Mouse (Mus musculus) MEL (cell line): ENCODE data around the gene Nt5c2. TPM values are rescaled to one million over a fixed set of nuclear protein-coding genes. Genes with fewer than 3 reads are reported as not detected.

Source experiments
- DNase-seq: peaks from one replicate; pipeline ENCODE4 v3.0.0; 2011; ENCODE audit warnings: low read depth, low spot score
- H3K27ac ChIP-seq: 2 replicates; pipeline ENCODE4 v1.5.1; 2012; ENCODE audit warnings: low read depth, mild to moderate bottlenecking, control low read depth, low read length, moderate library complexity; ENCODE audit not compliant: control insufficient read depth
- H3K27me3 ChIP-seq, 2 experiments: fragments of 150-350 bp in 1 of 2; sonication (generic) in 1 of 2; 2 replicates each; pipeline ENCODE4 v1.6.1; 2012; ENCODE audit warnings: low read length in 2 of 2, mild to moderate bottlenecking in 2 of 2, improper control_type of control experiment in 1 of 2, moderate library complexity in 1 of 2; ENCODE audit not compliant: insufficient read depth in 2 of 2, control insufficient read depth in 1 of 2
- H3K36me3 ChIP-seq, 2 experiments: 2 replicates each; pipeline ENCODE4 v1.6.1; 2012 to 2014; ENCODE audit warnings: low read length in 2 of 2, improper control_type of control experiment in 1 of 2, inconsistent platforms in 1 of 2, mild to moderate bottlenecking in 1 of 2; ENCODE audit not compliant: insufficient read depth in 2 of 2, control insufficient read depth in 1 of 2
- H3K4me1 ChIP-seq, 2 experiments: fragments of 150-350 bp in 1 of 2; sonication (generic) in 1 of 2; 2 replicates each; pipeline ENCODE4 v1.6.1; 2012; ENCODE audit warnings: low read length in 2 of 2, improper control_type of control experiment in 1 of 2, mild to moderate bottlenecking in 1 of 2; ENCODE audit not compliant: insufficient read depth in 2 of 2, control insufficient read depth in 1 of 2
- H3K4me3 ChIP-seq, 2 experiments: fragments of 150-350 bp in 1 of 2; sonication (generic) in 1 of 2; 2 replicates each; pipeline ENCODE4 v1.5.1; 2012; ENCODE audit warnings: low read depth in 2 of 2, low read length in 2 of 2, mild to moderate bottlenecking in 2 of 2, moderate library complexity in 2 of 2, control low read depth in 1 of 2, improper control_type of control experiment in 1 of 2; ENCODE audit not compliant: control insufficient read depth in 1 of 2, insufficient read depth in 1 of 2
- H3K79me2 ChIP-seq: 2 replicates; pipeline ENCODE4 v1.6.1; 2012; ENCODE audit warnings: mild to moderate bottlenecking, low read length, moderate library complexity; ENCODE audit not compliant: control insufficient read depth, poor library complexity, insufficient read depth
- H3K9ac ChIP-seq: 2 replicates; pipeline ENCODE4 v1.6.1; 2012; ENCODE audit warnings: low read depth, mild to moderate bottlenecking, control low read depth, low read length, moderate library complexity; ENCODE audit not compliant: control insufficient read depth, poor library complexity, severe bottlenecking
- H3K9me3 ChIP-seq: fragments of 150-350 bp; sonication (generic); replicated peaks from 2 replicates; pipeline ENCODE4 v1.6.1; 2012; ENCODE audit warnings: mild to moderate bottlenecking, low read length, improper control_type of control experiment, moderate library complexity; ENCODE audit not compliant: insufficient read depth
- CHD1 ChIP-seq: IDR thresholded peaks from 2 replicates; pipeline ENCODE4 v1.6.1; 2012; ENCODE audit warnings: low read depth, mild to moderate bottlenecking, inconsistent platforms, low read length, improper control_type of control experiment
- CHD2 ChIP-seq: IDR thresholded peaks from 2 replicates; pipeline ENCODE4 v1.6.1; 2011; ENCODE audit warnings: low read length, improper control_type of control experiment
- CTCF ChIP-seq, 3 experiments: IDR thresholded peaks in 2 of 3; conservative IDR thresholded peaks in 1 of 3; 2 replicates each; pipeline ENCODE4 v1.5.1; 2011 to 2012; ENCODE audit warnings: low read length in 3 of 3, low read depth in 2 of 3, mild to moderate bottlenecking in 2 of 3, improper control_type of control experiment in 1 of 3, inconsistent platforms in 1 of 3, mixed read lengths in 1 of 3, moderate library complexity in 1 of 3; ENCODE audit not compliant: control insufficient read depth in 1 of 3, insufficient read depth in 1 of 3, poor library complexity in 1 of 3, severe bottlenecking in 1 of 3
- E2F4 ChIP-seq: IDR thresholded peaks from 2 replicates; pipeline ENCODE4 v1.6.1; 2011; ENCODE audit warnings: low read depth, low read length, improper control_type of control experiment, borderline replicate concordance
- ELF1 ChIP-seq: IDR thresholded peaks from 2 replicates; pipeline ENCODE4 v1.6.1; 2014; ENCODE audit warnings: low read depth, mild to moderate bottlenecking, inconsistent platforms, low read length, improper control_type of control experiment, moderate library complexity
- ETS1 ChIP-seq: IDR thresholded peaks from 2 replicates; pipeline ENCODE4 v1.6.1; 2012; ENCODE audit warnings: low read depth, mild to moderate bottlenecking, inconsistent platforms, low read length, improper control_type of control experiment, moderate library complexity
- GATA1 ChIP-seq: IDR thresholded peaks from 2 replicates; pipeline ENCODE4 v1.6.1; 2011; ENCODE audit warnings: low read depth, low read length, improper control_type of control experiment
- KAT2A ChIP-seq: conservative IDR thresholded peaks from 2 replicates; pipeline ENCODE4 v1.6.1; 2012; ENCODE audit warnings: low read depth, low read length, improper control_type of control experiment, inconsistent platforms
- MAFK ChIP-seq: IDR thresholded peaks from 2 replicates; pipeline ENCODE4 v1.6.1; 2011; ENCODE audit warnings: low read depth, mild to moderate bottlenecking, low read length, improper control_type of control experiment, borderline replicate concordance
- MAZ ChIP-seq: IDR thresholded peaks from 2 replicates; pipeline ENCODE4 v1.6.1; 2012; ENCODE audit warnings: low read depth, mild to moderate bottlenecking, inconsistent platforms, low read length, improper control_type of control experiment
- MXI1 ChIP-seq: IDR thresholded peaks from 2 replicates; pipeline ENCODE4 v1.6.1; 2011; ENCODE audit warnings: mild to moderate bottlenecking, low read depth, low read length, improper control_type of control experiment
- MYB ChIP-seq: IDR thresholded peaks from 2 replicates; pipeline ENCODE4 v1.6.1; 2011; ENCODE audit warnings: mild to moderate bottlenecking, low read depth, low read length, improper control_type of control experiment
- NELFE ChIP-seq: IDR thresholded peaks from 2 replicates; pipeline ENCODE4 v1.6.1; 2011; ENCODE audit warnings: low read depth, low read length, improper control_type of control experiment
- NRF1 ChIP-seq: IDR thresholded peaks from 2 replicates; pipeline ENCODE4 v1.6.1; 2014; ENCODE audit warnings: low read depth, mild to moderate bottlenecking, inconsistent platforms, low read length, improper control_type of control experiment, moderate library complexity; ENCODE audit not compliant: poor library complexity, insufficient read depth, severe bottlenecking
- POLR2AphosphoS2 ChIP-seq: IDR thresholded peaks from 2 replicates; pipeline ENCODE4 v1.6.1; 2011; ENCODE audit warnings: low read length, improper control_type of control experiment
- SIN3A ChIP-seq: IDR thresholded peaks from 2 replicates; pipeline ENCODE4 v1.6.1; 2012; ENCODE audit warnings: low read length, improper control_type of control experiment, inconsistent platforms
- TAL1 ChIP-seq: IDR thresholded peaks from 2 replicates; pipeline ENCODE4 v1.6.1; 2012; ENCODE audit warnings: mild to moderate bottlenecking, inconsistent platforms, low read length, moderate library complexity, mixed read lengths
- TCF12 ChIP-seq: IDR thresholded peaks from 2 replicates; pipeline ENCODE4 v1.6.1; 2014; ENCODE audit warnings: low read depth, mild to moderate bottlenecking, inconsistent platforms, low read length, improper control_type of control experiment, moderate library complexity
- UBTF ChIP-seq: IDR thresholded peaks from 2 replicates; pipeline ENCODE4 v1.6.1; 2012; ENCODE audit warnings: low read depth, mild to moderate bottlenecking, inconsistent platforms, low read length, improper control_type of control experiment, moderate library complexity, borderline replicate concordance; ENCODE audit not compliant: insufficient read depth
- ZMIZ1 ChIP-seq: IDR thresholded peaks from 2 replicates; pipeline ENCODE4 v1.6.1; 2012; ENCODE audit warnings: low read depth, mild to moderate bottlenecking, inconsistent platforms, low read length, improper control_type of control experiment, moderate library complexity
- ZNF384 ChIP-seq: IDR thresholded peaks from 2 replicates; pipeline ENCODE4 v1.6.1; 2012; ENCODE audit warnings: low read depth, mild to moderate bottlenecking, inconsistent platforms, low read length, improper control_type of control experiment
- polyA plus RNA-seq, 2 experiments: library from polyadenylated mRNA; stranded (reverse) in 1 of 2; unstranded in 1 of 2; fragments of >175 nt in 1 of 2; fragments of >200 nt in 1 of 2; gene quantifications; 2 replicates each; pipeline versions ENCODE4 v1.2.1 to v1.2.4; 2012; ENCODE audit warnings: low replicate concordance in 2 of 2, low read depth in 1 of 2; ENCODE audit not compliant: insufficient read length in 2 of 2, insufficient read depth in 1 of 2, missing spikeins in 1 of 2
- total RNA-seq: library from RNA; depleted of rRNA; stranded (reverse); fragments of 300-350 nt; gene quantifications from 2 replicates; pipeline ENCODE4 v1.2.3, GENCODE M21; 2012

Nt5c2 gene
- total and polyA plus RNA-seq, 3 experiments: 64.6 to 455 (median 147) TPM

DNA sequence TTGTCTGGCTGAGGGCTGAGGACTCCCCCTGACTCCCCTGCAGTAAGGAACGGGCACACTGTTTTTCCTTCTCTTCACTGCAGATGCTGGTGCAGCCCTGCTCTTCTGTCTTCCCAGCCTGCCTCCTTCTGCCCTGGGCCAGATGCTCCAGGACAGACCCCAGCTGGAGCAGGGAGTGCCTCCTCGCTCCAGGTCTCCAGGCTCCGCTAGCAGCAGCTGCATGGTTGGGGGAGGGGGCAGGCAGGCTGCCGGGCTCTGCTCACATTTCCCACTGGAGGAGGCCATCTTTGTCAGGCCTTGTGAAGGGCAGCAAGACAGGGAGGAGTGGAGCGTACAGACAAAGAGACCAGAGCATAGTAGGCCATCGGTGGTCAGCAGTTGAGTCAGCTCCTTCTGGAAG is 4.4 kb upstream of the Nt5c2 start:
- H3K27me3 ChIP-seq: peaks cover 0 to 7% of the 10 kb centered on the region in 2 experiments; a peak in 2 of 4 replicates

DNA sequence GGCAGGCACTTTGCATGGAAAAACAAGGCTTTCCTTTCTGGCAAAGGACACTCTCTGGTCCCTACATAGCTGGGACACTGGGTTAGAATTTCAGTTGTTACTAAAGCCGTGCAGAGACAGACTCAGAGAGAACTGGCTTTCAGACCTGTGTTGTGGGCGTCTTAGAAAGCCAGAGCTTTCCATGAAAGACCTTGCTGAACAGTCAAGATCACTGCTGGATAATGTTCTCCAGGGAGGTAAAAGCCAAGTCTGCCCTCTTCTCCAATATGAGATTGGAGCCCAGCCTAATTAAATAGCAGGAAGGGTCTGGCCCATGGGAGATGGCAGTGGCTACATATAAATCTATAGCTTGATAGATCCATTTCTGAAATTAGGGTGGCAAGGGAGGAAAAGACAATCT is 3.4 kb upstream of the Nt5c2 start:
- DNase-seq: no peak
- H3K4me3 ChIP-seq: no peak overlapping the region
- H3K9ac ChIP-seq: no peak overlapping the region
- TF ChIP-seq MXI1 (no peak), POLR2AphosphoS2 (no peak), NELFE (no peak), MAFK (no peak), GATA1 (no peak), CHD2 (no peak), CHD1 (no peak), UBTF (no peak), MAZ (no peak), TCF12 (no peak), MYB (no peak), ELF1 (no peak), CTCF (IDR thresholded peaks at IDR 0.05 in 2 of 3, conservative IDR thresholded peaks at IDR 0.05 in 1 of 3; ENCODE audit: control insufficient read depth in 1 of 3, insufficient read depth in 1 of 3, low read depth in 2 of 3, low read length in 3 of 3, poor library complexity in 1 of 3, severe bottlenecking in 1 of 3) (no peak), TAL1 (no peak), SIN3A (no peak), NRF1 (no peak), ZMIZ1 (no peak), ETS1 (no peak)
- no peaks in the 10 kb centered on the region for H3K9me3 ChIP-seq
- no peak overlapping the region for H3K27ac ChIP-seq
- H3K79me2 ChIP-seq: no peaks in the 10 kb centered on the region
- H3K36me3 ChIP-seq: no peaks in the 10 kb centered on the region
- no peaks in the 10 kb centered on the region for H3K4me1 ChIP-seq
- H3K27me3 ChIP-seq: peaks cover 0 to 7% of the 10 kb centered on the region in 2 experiments; a peak in 2 of 4 replicates

More for the DNA sequence above, 4.4 kb upstream of the Nt5c2 start:
- Histone ChIP-seq H3K9ac (no peak overlapping the region), H3K36me3 (no peaks in the 10 kb centered on the region), H3K4me1 (no peaks in the 10 kb centered on the region), H3K79me2 (no peaks in the 10 kb centered on the region), H3K4me3 (no peak overlapping the region), H3K9me3 (no peaks in the 10 kb centered on the region), H3K27ac (no peak overlapping the region)
- no peak for TF ChIP-seq SIN3A
- no peak for TF ChIP-seq ELF1
- no peak for TF ChIP-seq KAT2A
- no peak for TF ChIP-seq ZMIZ1
- TF ChIP-seq CTCF (IDR thresholded peaks at IDR 0.05 in 2 of 3, conservative IDR thresholded peaks at IDR 0.05 in 1 of 3; ENCODE audit: control insufficient read depth in 1 of 3, insufficient read depth in 1 of 3, low read depth in 2 of 3, low read length in 3 of 3, poor library complexity in 1 of 3, severe bottlenecking in 1 of 3): no peak
- no peak for TF ChIP-seq ZNF384
- no peak for TF ChIP-seq E2F4
- TF ChIP-seq NRF1: no peak
- no peak for DNase-seq
